Mouse (Mus musculus): Measurements from ENCODE around the gene Pxn. TPM values are rescaled to one million over a fixed set of nuclear protein-coding genes. Genes with fewer than 3 reads are reported as not detected.

Gene Pxn
- polyA plus RNA-seq, 1 experiment from 2014 or later: 33.5 TPM

- H3K9ac ChIP-seq: 0 out of 2 replicates have a peak overlapping the region, but pooled peaks have one; percentile 9
- peaks cover 37% of the 10 kb centered on the region for H3K4me1 ChIP-seq (replicated peaks)
- no peaks in the 10 kb centered on the region for H3K27me3 ChIP-seq
- WGBS: 73% methylated on average over 11 of the region's 11 CpGs
- H3K4me2 ChIP-seq: no peak overlapping the region
- no peak for ATAC-seq (replicated peaks; ENCODE audit: insufficient number of reproducible peaks, insufficient read depth, low FRiP score, low read depth)
- H3K27ac ChIP-seq: no peak overlapping the region
- peaks cover 34% of the 10 kb centered on the region for H3K36me3 ChIP-seq
- no peak overlapping the region for H3K4me3 ChIP-seq
- H3K9me3 ChIP-seq (replicated peaks): no peaks in the 10 kb centered on the region
Measured at GRCm38 (mm10) chr5:115546536-115546935, 40.1 kb downstream of the Pxn start.

DNA sequence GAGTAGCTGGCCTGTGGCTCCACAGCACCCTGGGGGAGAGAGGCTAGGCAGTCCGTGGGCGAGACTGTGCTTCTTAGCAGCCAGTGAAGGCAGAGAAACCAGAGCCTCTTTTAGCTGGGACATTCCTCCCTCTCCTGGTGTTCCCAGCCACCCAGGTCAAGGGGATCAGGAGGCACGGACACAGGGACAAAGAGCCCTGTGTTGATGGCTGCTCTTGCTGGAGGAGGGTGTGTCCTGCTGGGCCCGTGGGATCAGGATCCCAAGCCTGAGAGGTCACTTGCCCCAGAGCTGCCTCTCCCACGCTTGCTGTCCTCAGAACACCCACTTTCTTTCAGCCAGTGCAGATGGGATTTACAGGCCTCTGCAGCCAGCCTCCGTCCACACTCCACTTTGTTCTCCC, 40.5 kb downstream of the Pxn start:
- Histone ChIP-seq H3K9me3 (replicated peaks) (no peaks in the 10 kb centered on the region), H3K27me3 (no peaks in the 10 kb centered on the region), H3K4me2 (no peak overlapping the region), H3K27ac (no peak overlapping the region), H3K9ac (0 out of 2 replicates have a peak overlapping the region, but pooled peaks have one; percentile 9), H3K4me1 (replicated peaks) (peaks cover 36% of the 10 kb centered on the region), H3K36me3 (peaks cover 38% of the 10 kb centered on the region), H3K4me3 (no peak overlapping the region)
- no peak for ATAC-seq (replicated peaks; ENCODE audit: insufficient number of reproducible peaks, insufficient read depth, low FRiP score, low read depth)
- WGBS: 57% methylated on average over 6 of the region's 6 CpGs

DNA sequence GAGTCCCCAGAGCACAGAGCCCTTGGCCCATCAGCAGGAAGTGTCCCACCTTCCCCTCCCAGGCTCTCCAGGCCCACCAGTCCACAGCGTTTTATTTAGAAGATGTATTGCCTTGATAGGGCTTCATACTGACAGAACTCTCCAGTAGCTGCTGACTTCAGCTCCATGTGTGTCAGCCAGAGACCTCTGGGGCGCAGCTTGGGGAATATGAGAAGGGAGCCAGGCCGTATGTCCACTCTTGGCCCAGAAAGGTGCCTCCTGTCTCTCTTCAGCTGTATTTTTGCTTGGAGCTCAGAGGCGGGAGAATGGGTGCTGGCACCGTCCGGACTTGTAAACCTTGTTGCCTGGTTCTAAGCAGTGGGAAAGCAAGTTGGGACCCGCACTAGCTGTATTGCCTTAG, 40.9 kb downstream of the Pxn start:
- Histone ChIP-seq H3K36me3 (peaks cover 42% of the 10 kb centered on the region), H3K9me3 (replicated peaks) (no peaks in the 10 kb centered on the region), H3K9ac (no peak overlapping the region), H3K27ac (no peak overlapping the region), H3K4me1 (replicated peaks) (peaks cover 31% of the 10 kb centered on the region), H3K4me2 (no peak overlapping the region), H3K27me3 (no peaks in the 10 kb centered on the region), H3K4me3 (no peak overlapping the region)
- ATAC-seq (replicated peaks; ENCODE audit: insufficient number of reproducible peaks, insufficient read depth, low FRiP score, low read depth): no peak
- WGBS: 80% methylated on average over 7 of the region's 7 CpGs

DNA sequence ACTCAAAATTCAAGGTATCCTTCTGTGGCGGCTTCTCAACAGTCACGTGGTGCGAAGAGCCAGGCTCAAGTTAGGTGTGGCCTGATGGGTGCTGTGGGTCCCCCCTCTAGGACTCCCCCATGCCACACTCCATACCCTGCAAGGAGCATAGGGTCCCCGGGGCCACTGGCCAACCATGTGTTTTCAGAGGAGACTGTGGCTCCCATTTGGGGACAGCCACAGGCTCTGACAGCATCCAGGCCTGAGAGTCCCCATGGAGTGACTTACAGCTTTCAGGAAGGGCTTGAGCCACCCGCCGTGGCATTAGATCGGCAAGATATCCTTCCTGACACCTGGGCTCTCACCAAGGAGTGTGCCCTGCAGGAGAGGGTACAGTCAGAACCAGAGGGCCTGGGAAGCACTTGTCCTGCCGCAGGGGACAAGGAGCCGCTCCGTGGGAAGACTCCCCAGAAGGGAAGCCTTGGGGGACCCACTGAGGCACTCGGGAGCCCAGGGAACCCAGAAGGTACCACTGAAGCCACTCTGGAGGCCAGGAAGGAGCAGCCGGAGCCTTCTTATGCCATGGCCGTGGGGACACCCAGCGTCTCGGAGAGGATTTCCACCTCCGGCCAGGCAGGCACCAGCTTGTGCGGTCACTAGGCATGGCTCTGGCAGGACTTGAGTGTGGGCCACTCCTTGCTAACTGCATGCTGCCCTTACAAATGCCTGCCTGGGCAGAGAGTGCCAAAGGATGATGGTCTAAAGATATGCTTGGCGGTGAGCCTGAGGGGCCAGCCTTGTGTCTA, 42.2 kb downstream of the Pxn start:
- no peaks in the 10 kb centered on the region for H3K9me3 ChIP-seq (replicated peaks)
- no peak overlapping the region for H3K4me2 ChIP-seq
- H3K27me3 ChIP-seq: no peaks in the 10 kb centered on the region
- WGBS: 88% methylated on average over 18 of the region's 18 CpGs
- no peak overlapping the region for H3K4me3 ChIP-seq
- H3K36me3 ChIP-seq: peaks cover 55% of the 10 kb centered on the region
- ATAC-seq (replicated peaks; ENCODE audit: insufficient number of reproducible peaks, insufficient read depth, low FRiP score, low read depth): no peak
- peaks cover 19% of the 10 kb centered on the region for H3K4me1 ChIP-seq (replicated peaks)
- H3K9ac ChIP-seq: no peak overlapping the region
- no peak overlapping the region for H3K27ac ChIP-seq

DNA sequence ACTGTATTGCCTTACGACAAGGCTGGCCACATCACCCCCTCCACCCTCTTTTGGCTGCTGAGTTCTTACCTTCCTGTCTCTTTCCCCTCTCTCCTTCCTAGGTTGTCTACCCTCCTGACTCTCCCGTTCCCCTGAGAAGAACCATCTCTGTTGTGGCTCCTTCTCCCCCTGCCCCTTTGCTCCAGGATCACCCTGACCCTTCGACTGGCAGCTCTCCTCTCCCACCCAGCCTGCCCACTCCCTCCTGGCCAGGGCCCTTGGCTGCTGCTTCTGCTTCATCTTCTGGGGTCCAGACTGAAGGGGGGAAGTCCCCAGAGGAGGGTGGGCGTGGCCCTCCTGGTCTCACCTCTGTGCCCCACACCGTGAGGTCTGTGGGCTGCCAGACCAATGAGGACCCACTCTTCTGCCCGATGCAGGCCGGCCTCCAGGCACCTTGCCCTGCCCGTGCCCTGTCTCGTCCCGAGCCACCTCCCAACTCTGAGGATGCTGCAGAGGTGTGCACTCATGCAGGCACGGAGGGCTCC, 44.1 kb downstream of the Pxn start:
- Histone ChIP-seq H3K27ac (no peak overlapping the region), H3K4me1 (replicated peaks) (peaks cover 6% of the 10 kb centered on the region; the same call in 1 of the 2 replicates), H3K9me3 (replicated peaks) (no peaks in the 10 kb centered on the region), H3K27me3 (no peaks in the 10 kb centered on the region), H3K9ac (no peak overlapping the region), H3K4me3 (no peak overlapping the region), H3K36me3 (peaks cover 66% of the 10 kb centered on the region), H3K4me2 (no peak overlapping the region)
- no peak for ATAC-seq (replicated peaks; ENCODE audit: insufficient number of reproducible peaks, insufficient read depth, low FRiP score, low read depth)
- 75% methylated on average over 11 of the region's 11 CpGs for WGBS

GRCm38 (mm10) chr5:115551386-115551785, 44.9 kb downstream of the Pxn start:
- Histone ChIP-seq H3K27ac (no peak overlapping the region), H3K4me2 (no peak overlapping the region), H3K9me3 (replicated peaks) (no peaks in the 10 kb centered on the region), H3K36me3 (peaks cover 57% of the 10 kb centered on the region), H3K4me3 (no peak overlapping the region), H3K9ac (no peak overlapping the region), H3K27me3 (no peaks in the 10 kb centered on the region), H3K4me1 (replicated peaks) (peaks cover 10% of the 10 kb centered on the region)
- ATAC-seq (replicated peaks; ENCODE audit: insufficient number of reproducible peaks, insufficient read depth, low FRiP score, low read depth): no peak
- 72% methylated on average over 12 of the region's 12 CpGs for WGBS

DNA sequence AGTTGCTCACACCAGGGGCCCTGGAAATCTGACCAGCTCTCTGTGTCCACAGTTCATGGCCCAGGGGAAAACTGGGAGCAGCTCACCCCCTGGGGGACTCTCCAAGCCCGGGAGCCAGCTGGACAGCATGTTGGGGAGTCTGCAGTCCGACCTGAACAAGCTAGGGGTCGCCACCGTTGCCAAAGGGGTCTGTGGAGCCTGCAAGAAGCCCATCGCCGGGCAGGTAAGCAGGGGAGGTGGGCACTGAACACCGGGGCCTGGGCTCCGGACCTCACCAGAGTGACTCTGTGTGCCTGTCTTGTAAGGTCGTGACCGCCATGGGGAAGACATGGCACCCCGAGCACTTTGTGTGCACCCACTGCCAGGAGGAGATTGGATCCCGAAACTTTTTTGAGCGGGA, 45.3 kb downstream of the Pxn start:
- H3K36me3 ChIP-seq: peaks cover 55% of the 10 kb centered on the region
- H3K27ac ChIP-seq: no peak overlapping the region
- no peak overlapping the region for H3K4me3 ChIP-seq
- ATAC-seq (replicated peaks; ENCODE audit: insufficient number of reproducible peaks, insufficient read depth, low FRiP score, low read depth): no peak
- H3K9me3 ChIP-seq (replicated peaks): no peaks in the 10 kb centered on the region
- no peak overlapping the region for H3K9ac ChIP-seq
- H3K4me1 ChIP-seq (replicated peaks): peaks cover 8% of the 10 kb centered on the region
- 86% methylated on average over 13 of the region's 13 CpGs for WGBS
- no peak overlapping the region for H3K4me2 ChIP-seq
- no peaks in the 10 kb centered on the region for H3K27me3 ChIP-seq

- Histone ChIP-seq H3K4me3 (no peak overlapping the region), H3K36me3 (peaks cover 42% of the 10 kb centered on the region)
Measured at GRCm38 (mm10) chr5:115553801-115554420, 47.4 kb downstream of the Pxn start.

DNA sequence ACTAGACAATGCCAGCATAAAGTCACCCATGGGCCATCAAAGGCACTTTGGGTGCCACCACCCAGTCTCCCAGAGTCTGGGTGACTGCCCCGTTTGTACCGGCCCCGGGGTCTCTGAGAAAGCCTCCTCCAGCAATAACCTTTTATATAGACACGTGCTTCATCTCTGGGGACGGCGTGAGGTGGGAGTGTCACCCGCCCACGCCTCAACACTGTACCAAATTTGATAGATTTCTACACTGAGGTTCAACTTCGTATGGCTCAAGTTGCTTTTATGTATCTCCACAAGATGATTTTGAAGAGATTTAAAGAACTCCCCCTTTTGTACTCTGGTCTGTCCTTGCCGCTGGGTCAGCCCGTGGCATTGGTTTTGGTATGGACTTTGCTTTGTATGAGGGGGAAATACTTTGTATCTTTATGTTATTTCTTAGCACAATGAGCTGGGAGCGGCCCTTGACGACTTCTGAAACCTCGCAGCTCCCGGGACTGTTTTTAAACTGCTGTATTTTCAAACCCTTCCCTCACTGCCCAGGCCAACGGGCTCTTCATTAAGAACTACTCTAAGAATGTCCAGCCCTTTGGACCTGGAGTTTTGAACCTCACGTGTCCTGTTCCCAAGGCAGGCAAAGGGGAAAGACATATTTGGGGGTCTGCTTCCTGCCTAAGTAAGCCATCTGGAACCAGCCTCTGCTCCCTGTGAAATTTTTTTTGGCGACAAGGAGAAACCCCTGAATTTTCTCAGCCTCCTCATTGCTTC, 48.2 kb downstream of the Pxn start:
- no peak overlapping the region for H3K9ac ChIP-seq
- no peak for ATAC-seq (replicated peaks; ENCODE audit: insufficient number of reproducible peaks, insufficient read depth, low FRiP score, low read depth)
- peaks cover 37% of the 10 kb centered on the region for H3K36me3 ChIP-seq
- no peaks in the 10 kb centered on the region for H3K27me3 ChIP-seq
- 86% methylated on average over 18 of the region's 18 CpGs for WGBS
- no peak overlapping the region for H3K4me2 ChIP-seq
- peaks cover 5% of the 10 kb centered on the region for H3K4me1 ChIP-seq (replicated peaks)
- no peak overlapping the region for H3K27ac ChIP-seq
- H3K4me3 ChIP-seq: no peak overlapping the region
- H3K9me3 ChIP-seq (replicated peaks): no peaks in the 10 kb centered on the region

More at GRCm38 (mm10) chr5:115553801-115554420, 47.4 kb downstream of the Pxn start:
- H3K9ac ChIP-seq: no peak overlapping the region
- H3K4me1 ChIP-seq (replicated peaks): peaks cover 5% of the 10 kb centered on the region
- H3K9me3 ChIP-seq (replicated peaks): no peaks in the 10 kb centered on the region
- no peaks in the 10 kb centered on the region for H3K27me3 ChIP-seq
- whole genome bisulfite sequencing: 85% methylated on average over 33 of the region's 33 CpGs
- H3K4me2 ChIP-seq: no peak overlapping the region
- no peak for ATAC-seq (replicated peaks; ENCODE audit: insufficient number of reproducible peaks, insufficient read depth, low FRiP score, low read depth)
- H3K27ac ChIP-seq: no peak overlapping the region

GRCm38 (mm10) chr5:115556217-115556616, 49.7 kb downstream of the Pxn start:
- Histone ChIP-seq H3K4me3 (no peak overlapping the region), H3K4me1 (replicated peaks) (peaks cover 16% of the 10 kb centered on the region), H3K36me3 (peaks cover 40% of the 10 kb centered on the region), H3K9ac (no peak overlapping the region), H3K27ac (no peak overlapping the region), H3K9me3 (replicated peaks) (no peaks in the 10 kb centered on the region), H3K4me2 (no peak overlapping the region), H3K27me3 (no peaks in the 10 kb centered on the region)
- WGBS: 10% methylated on average over 8 of the region's 8 CpGs
- no peak for ATAC-seq (replicated peaks; ENCODE audit: insufficient number of reproducible peaks, insufficient read depth, low FRiP score, low read depth)

DNA sequence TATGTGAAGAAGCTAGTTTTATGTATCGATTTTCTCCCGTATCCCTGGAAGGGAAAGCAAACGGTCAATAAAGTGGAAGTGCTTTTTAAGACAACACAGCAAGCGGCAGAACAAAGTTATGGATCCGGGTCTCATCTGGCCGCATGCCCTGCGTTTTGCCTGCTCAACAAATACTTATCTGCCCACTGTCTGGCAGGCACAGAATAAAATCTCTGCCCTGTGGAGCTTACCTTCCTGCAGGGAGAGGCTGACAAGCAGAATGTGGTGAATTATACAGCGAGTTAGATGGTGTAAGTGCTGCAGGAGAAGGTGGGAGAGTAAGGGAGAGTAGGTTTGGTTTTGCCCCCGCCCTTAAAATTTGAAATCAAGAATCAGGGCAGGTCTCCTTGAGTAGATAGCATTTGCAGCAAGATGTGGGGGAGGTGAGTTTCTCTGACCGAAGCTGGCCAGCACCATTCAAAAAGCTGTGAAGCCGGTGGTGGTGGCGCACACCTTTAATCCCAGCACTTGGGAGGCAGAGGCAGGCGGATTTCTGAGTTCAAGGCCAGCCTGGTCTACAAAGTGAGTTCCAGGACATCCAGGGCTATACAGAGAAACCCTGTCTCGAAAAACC, 51.8 kb downstream of the Pxn start:
- H3K27ac ChIP-seq: no peak overlapping the region
- H3K4me3 ChIP-seq: no peak overlapping the region
- no peaks in the 10 kb centered on the region for H3K9me3 ChIP-seq (replicated peaks)
- H3K4me1 ChIP-seq (replicated peaks): peaks cover 20% of the 10 kb centered on the region
- ATAC-seq (replicated peaks; ENCODE audit: insufficient number of reproducible peaks, insufficient read depth, low FRiP score, low read depth): no peak
- WGBS: 83% methylated on average over 14 of the region's 14 CpGs
- no peaks in the 10 kb centered on the region for H3K27me3 ChIP-seq
- no peak overlapping the region for H3K4me2 ChIP-seq
- H3K36me3 ChIP-seq: peaks cover 44% of the 10 kb centered on the region
- H3K9ac ChIP-seq: no peak overlapping the region

Measured in heart, embryonic 15.5 days (tissue).